Mouse (Mus musculus) fat pad, adult 2 months (tissue): ENCODE results near the gene Crip3.
A peak's percentile ranks its signal among the peaks of the same experiment; 100 is the strongest.

Experiments used
- DNase-seq: peaks from one replicate; pipeline ENCODE4 v3.0.0-alpha.2; 2011; ENCODE audit warnings: low read depth, low spot score; ENCODE audit errors: extremely low read depth

The Crip3 gene

GRCm38 (mm10) chr17:46428761-46429414 lies at the start of gene Crip3:
Crip3 (plus strand) TSS chr17:46428926.
- no peak for DNase-seq

GRCm38 (mm10) chr17:46383294-46384060 lies 45.2 kb upstream of the Crip3 start, which contains the start of gene Zfp318:
Zfp318 (plus strand) TSS chr17:46383731.
- DNase-seq = peak; percentile 36

GRCm38 (mm10) chr17:46384061-46384801 lies 44.5 kb upstream of the Crip3 start:
- DNase-seq = no peak

- DNase-seq = no peak
Observed at GRCm38 (mm10) chr17:46388200-46388599, 40.5 kb upstream of the Crip3 start.

- DNase-seq = no peak
Observed at GRCm38 (mm10) chr17:46393012-46393411, 35.7 kb upstream of the Crip3 start.

- no peak for DNase-seq
Observed at GRCm38 (mm10) chr17:46394631-46395030, 34.1 kb upstream of the Crip3 start.

- DNase-seq = no peak
Observed at GRCm38 (mm10) chr17:46408478-46408877, 20.2 kb upstream of the Crip3 start.

GRCm38 (mm10) chr17:46418628-46419027 lies 10.1 kb upstream of the Crip3 start:
- DNase-seq = peak; percentile 2

- DNase-seq = no peak
Observed at GRCm38 (mm10) chr17:46419717-46420116, 9.0 kb upstream of the Crip3 start.

- no peak for DNase-seq
Observed at GRCm38 (mm10) chr17:46426496-46426895, 2.2 kb upstream of the Crip3 start.

GRCm38 (mm10) chr17:46433627-46434026 lies 4.9 kb downstream of the Crip3 start:
- no peak for DNase-seq

- no peak for DNase-seq
Observed at GRCm38 (mm10) chr17:46436672-46437366, 8.1 kb downstream of the Crip3 start.

GRCm38 (mm10) chr17:46438298-46438873 lies 9.7 kb downstream of the Crip3 start, which contains the start of gene Slc22a7:
Slc22a7 (minus strand) TSS chr17:46438457.
- no peak for DNase-seq

GRCm38 (mm10) chr17:46439176-46439575 lies 10.4 kb downstream of the Crip3 start:
- no peak for DNase-seq

GRCm38 (mm10) chr17:46444839-46445579 lies 16.3 kb downstream of the Crip3 start:
- DNase-seq = no peak

GRCm38 (mm10) chr17:46446264-46446663 lies 17.5 kb downstream of the Crip3 start:
- DNase-seq = no peak

- no peak for DNase-seq
Observed at GRCm38 (mm10) chr17:46452683-46453082, 24.0 kb downstream of the Crip3 start.

- no peak for DNase-seq
Observed at GRCm38 (mm10) chr17:46453302-46453948, 24.7 kb downstream of the Crip3 start.

GRCm38 (mm10) chr17:46453970-46454411 lies 25.3 kb downstream of the Crip3 start:
- DNase-seq = no peak
